Mouse (Mus musculus) hindbrain, embryonic 16.5 days (tissue): ENCODE measurements at regions not wholly inside any gene's neighbourhood (a gene's known extent, or its start where the extent isn't known, plus 50 kb on each side); places are given as distances from the start of the nearest gene placed in this dataset.

Experiments used
- ATAC-seq: fragments of 200-750 bp; cut with Nextera tagmentation; 2 replicates; pipeline ENCODE4 v1.8.0; 2017; ENCODE audit warnings: moderate TSS enrichment, moderate library complexity
- H3K27ac ChIP-seq: fragments of 300-500 bp; sonication (generic); 2 replicates; pipeline ENCODE4 v1.5.1; 2014; ENCODE audit warnings: low read depth, mild to moderate bottlenecking, control low read depth, low read length, moderate library complexity
- H3K27me3 ChIP-seq: fragments of 300-500 bp; sonication (generic); replicated peaks from 2 replicates; pipeline ENCODE4 v1.6.1; 2014; ENCODE audit warnings: low read length; ENCODE audit not compliant: control insufficient read depth, insufficient read depth
- H3K36me3 ChIP-seq: fragments of 300-500 bp; sonication (generic); 2 replicates; pipeline ENCODE4 v1.6.1; 2014; ENCODE audit warnings: mild to moderate bottlenecking, low read length, moderate library complexity, mixed read lengths; ENCODE audit not compliant: control insufficient read depth, insufficient read depth
- H3K4me1 ChIP-seq: fragments of 300-500 bp; sonication (generic); 2 replicates; pipeline ENCODE4 v1.6.1; 2014; ENCODE audit warnings: low read depth, low read length; ENCODE audit not compliant: control insufficient read depth, insufficient read depth
- H3K4me2 ChIP-seq: fragments of 300-500 bp; sonication (generic); 2 replicates; pipeline ENCODE4 v1.6.1; 2014; ENCODE audit warnings: mild to moderate bottlenecking, low read length, control low read depth, moderate library complexity
- H3K4me3 ChIP-seq: fragments of 300-500 bp; sonication (generic); 2 replicates; pipeline ENCODE4 v1.5.1; 2014; ENCODE audit warnings: mild to moderate bottlenecking, low read length, control low read depth, moderate library complexity
- H3K9ac ChIP-seq: fragments of 300-500 bp; sonication (generic); 2 replicates; pipeline ENCODE4 v1.6.1; 2014; ENCODE audit warnings: low read depth, mild to moderate bottlenecking, control low read depth, low read length, moderate library complexity
- H3K9me3 ChIP-seq: fragments of 300-500 bp; sonication (generic); 2 replicates; pipeline ENCODE4 v1.6.1; 2014; ENCODE audit warnings: mild to moderate bottlenecking, low read length, moderate library complexity; ENCODE audit not compliant: control insufficient read depth
- WGBS: fragments of 180-500 bp; shearing (Covaris S2); extraction: QIAGEN DNeasy Blood & Tissue Kit; methylation state at CpG from one replicate; pipeline ENCODE4 v1.1.7; 2014; 5-methylcytosine and 5-hydroxymethylcytosine counted together

DNA sequence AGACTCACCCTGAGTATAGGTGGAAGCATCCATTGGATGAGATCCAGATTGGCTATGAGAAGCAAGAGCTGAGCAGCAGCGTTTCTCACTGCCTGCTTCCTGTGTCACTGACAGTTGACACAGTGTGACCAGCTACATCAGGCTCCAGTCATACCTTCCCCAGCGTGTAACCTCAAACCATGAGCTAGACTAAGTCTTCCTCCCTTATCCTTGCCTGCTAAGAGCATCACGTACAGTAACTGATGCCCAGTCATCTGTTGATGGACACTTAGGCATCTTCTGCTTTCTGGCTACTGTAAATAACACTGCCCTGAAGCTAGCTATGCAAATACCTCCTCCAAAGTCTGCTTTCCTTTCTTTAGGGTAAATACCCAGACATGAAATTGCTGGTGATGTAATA, 181.4 kb upstream of the Eci2 start:
- Histone ChIP-seq H3K4me1 (no peaks in the 10 kb centered on the region), H3K36me3 (no peaks in the 10 kb centered on the region), H3K27me3 (no peaks in the 10 kb centered on the region), H3K4me2 (no peak overlapping the region), H3K4me3 (no peak overlapping the region), H3K27ac (no peak overlapping the region), H3K9me3 (no peaks in the 10 kb centered on the region), H3K9ac (no peak overlapping the region)
- no peak for ATAC-seq
- WGBS: 88% methylated on average over 3 of the region's 3 CpGs

DNA sequence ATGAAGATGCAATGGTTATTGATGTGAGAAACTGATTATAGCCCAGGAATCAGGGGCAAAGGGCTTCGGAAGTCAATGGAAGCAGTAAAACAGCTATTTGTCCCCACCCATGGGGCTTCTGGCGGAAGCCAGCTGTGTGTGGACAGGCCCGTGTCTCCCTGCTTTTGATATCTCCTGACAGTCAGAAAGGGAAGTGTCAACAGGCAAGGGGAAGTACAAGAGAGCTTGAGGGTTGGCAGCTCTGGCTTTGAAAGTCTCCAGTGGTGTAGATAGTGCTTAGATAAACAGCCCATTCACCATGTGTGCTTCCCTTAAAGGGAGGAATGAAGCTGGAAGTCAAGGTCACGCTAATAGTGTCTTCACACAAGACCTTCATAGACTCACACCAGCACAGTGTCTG, 182.7 kb upstream of the Eci2 start:
- Histone ChIP-seq H3K4me1 (no peaks in the 10 kb centered on the region), H3K27ac (no peak overlapping the region), H3K36me3 (no peaks in the 10 kb centered on the region), H3K4me3 (no peak overlapping the region), H3K9ac (no peak overlapping the region), H3K9me3 (no peaks in the 10 kb centered on the region), H3K27me3 (no peaks in the 10 kb centered on the region), H3K4me2 (no peak overlapping the region)
- 78% methylated on average over 4 of the region's 4 CpGs for WGBS
- no peak for ATAC-seq

DNA sequence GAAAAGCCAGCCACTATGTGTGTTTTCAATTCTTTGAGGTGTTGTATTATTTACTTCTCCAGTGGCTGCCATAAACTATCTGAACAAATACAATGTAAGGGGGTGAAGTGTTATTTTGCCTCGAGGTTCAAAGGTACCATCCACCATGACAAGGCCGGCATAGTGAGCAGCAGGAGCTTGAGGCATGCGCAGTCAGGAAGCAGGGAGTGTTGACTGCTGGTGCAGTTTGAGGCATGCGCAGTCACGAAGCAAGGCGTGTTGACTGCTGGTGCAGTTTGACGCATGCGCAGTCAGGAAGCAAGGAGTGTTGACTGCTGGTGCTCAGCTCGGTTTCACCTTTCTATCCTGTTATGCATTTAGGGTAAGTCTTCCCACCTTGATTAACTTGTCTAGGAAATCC, 184.9 kb upstream of the Eci2 start:
- H3K27ac ChIP-seq: no peak overlapping the region
- no peak overlapping the region for H3K4me2 ChIP-seq
- H3K9ac ChIP-seq: no peak overlapping the region
- H3K9me3 ChIP-seq: no peaks in the 10 kb centered on the region
- WGBS: 92% methylated on average over 9 of the region's 9 CpGs
- no peaks in the 10 kb centered on the region for H3K36me3 ChIP-seq
- H3K27me3 ChIP-seq: no peaks in the 10 kb centered on the region
- no peak overlapping the region for H3K4me3 ChIP-seq
- H3K4me1 ChIP-seq: no peaks in the 10 kb centered on the region
- ATAC-seq: no peak

DNA sequence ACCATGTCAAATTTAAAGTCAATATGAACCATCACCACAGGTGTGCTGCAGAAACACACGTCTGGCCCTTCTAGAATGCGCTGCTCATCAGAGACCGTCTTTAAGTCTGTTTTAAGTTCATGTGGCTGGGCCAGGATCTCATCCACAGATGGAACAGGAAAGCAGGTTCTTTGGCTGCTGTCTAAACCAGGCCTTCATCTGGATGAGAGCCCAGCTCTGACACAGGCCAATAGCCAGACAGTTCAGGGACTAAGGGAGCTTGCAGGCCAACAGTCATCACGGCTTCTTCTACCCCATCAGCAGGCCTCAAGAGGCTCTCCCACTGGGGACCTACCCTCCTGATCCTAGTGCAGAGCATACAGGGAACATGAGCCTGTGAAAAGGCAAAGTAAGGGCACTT, 185.4 kb upstream of the Eci2 start:
- Histone ChIP-seq H3K4me2 (no peak overlapping the region), H3K4me3 (no peak overlapping the region), H3K9ac (no peak overlapping the region), H3K27ac (no peak overlapping the region), H3K27me3 (no peaks in the 10 kb centered on the region), H3K36me3 (no peaks in the 10 kb centered on the region), H3K4me1 (no peaks in the 10 kb centered on the region), H3K9me3 (no peaks in the 10 kb centered on the region)
- WGBS: 73% methylated on average over 4 of the region's 4 CpGs
- no peak for ATAC-seq

- Histone ChIP-seq H3K27ac (no peak overlapping the region), H3K4me2 (no peak overlapping the region), H3K4me3 (no peak overlapping the region), H3K4me1 (no peaks in the 10 kb centered on the region), H3K36me3 (no peaks in the 10 kb centered on the region), H3K9me3 (no peaks in the 10 kb centered on the region), H3K27me3 (no peaks in the 10 kb centered on the region), H3K9ac (no peak overlapping the region)
- ATAC-seq: no peak
- WGBS: 87% methylated on average over 4 of the region's 4 CpGs
Observed at GRCm38 (mm10) chr13:35214219-35214618, 187.3 kb upstream of the Eci2 start.

- no peaks in the 10 kb centered on the region for H3K9me3 ChIP-seq
- ATAC-seq: no peak
- WGBS: 79% methylated on average over 7 of the region's 7 CpGs
Observed at GRCm38 (mm10) chr13:35226142-35226829, 199.4 kb upstream of the Eci2 start.

DNA sequence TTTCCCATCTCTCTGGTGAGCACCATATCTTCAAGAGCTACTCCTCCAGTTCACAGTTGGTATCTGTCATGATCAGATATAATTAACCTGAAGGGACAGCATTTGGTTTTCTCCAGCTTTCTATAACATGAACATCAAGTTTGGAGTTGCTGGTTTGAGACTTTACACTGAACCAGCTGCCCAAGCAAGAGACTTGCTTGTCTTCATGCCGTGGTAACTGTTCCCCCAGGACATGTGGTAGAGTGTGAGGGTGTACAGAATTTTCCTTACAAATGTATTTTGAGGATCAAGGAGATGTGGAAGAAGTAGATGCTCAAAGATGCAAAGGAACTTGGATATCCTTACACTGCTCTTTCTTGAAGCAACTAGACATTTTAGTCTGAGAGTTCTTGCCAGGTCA, 200.0 kb upstream of the Eci2 start:
- Histone ChIP-seq H3K9ac (no peak overlapping the region), H3K4me2 (no peak overlapping the region), H3K27me3 (no peaks in the 10 kb centered on the region), H3K36me3 (no peaks in the 10 kb centered on the region), H3K27ac (no peak overlapping the region), H3K4me3 (no peak overlapping the region), H3K9me3 (no peaks in the 10 kb centered on the region), H3K4me1 (no peaks in the 10 kb centered on the region)
- no peak for ATAC-seq
- WGBS: 89% methylated on average over 1 of the region's 1 CpGs

More at GRCm38 (mm10) chr13:35226142-35226829, 199.4 kb upstream of the Eci2 start:
- Histone ChIP-seq H3K9ac (no peak overlapping the region), H3K27ac (no peak overlapping the region), H3K27me3 (no peaks in the 10 kb centered on the region), H3K36me3 (no peaks in the 10 kb centered on the region), H3K4me2 (no peak overlapping the region), H3K4me3 (no peak overlapping the region), H3K4me1 (no peaks in the 10 kb centered on the region)

GRCm38 (mm10) chr13:35229601-35230000, 202.7 kb upstream of the Eci2 start:
- H3K4me3 ChIP-seq: no peak overlapping the region
- H3K27ac ChIP-seq: no peak overlapping the region
- H3K9me3 ChIP-seq: no peaks in the 10 kb centered on the region
- no peaks in the 10 kb centered on the region for H3K27me3 ChIP-seq
- H3K9ac ChIP-seq: no peak overlapping the region
- 95% methylated on average over 2 of the region's 2 CpGs for WGBS
- no peaks in the 10 kb centered on the region for H3K4me1 ChIP-seq
- H3K36me3 ChIP-seq: no peaks in the 10 kb centered on the region
- ATAC-seq: no peak
- H3K4me2 ChIP-seq: no peak overlapping the region

DNA sequence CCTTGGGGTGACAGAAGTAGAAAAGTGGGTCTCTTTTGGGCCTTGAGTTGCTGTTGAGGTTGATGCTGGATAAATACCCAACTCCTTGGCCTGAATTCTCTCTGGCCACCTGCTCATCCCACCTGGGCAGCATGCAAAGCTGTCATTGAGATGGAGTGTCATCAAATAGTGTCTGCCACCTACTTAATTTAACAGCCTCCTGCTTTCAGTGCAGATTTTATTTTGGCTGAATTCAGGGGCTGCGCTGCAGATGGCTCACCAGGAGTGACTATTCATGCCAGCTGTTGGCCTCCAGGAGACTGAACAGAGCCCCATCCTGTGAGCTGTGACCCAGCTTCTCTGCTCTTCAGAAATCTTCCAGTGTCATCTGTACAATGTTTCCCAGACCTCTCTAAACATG, 206.7 kb upstream of the Eci2 start:
- Histone ChIP-seq H3K9ac (no peak overlapping the region), H3K4me1 (no peaks in the 10 kb centered on the region), H3K4me2 (no peak overlapping the region), H3K36me3 (no peaks in the 10 kb centered on the region), H3K4me3 (no peak overlapping the region), H3K27me3 (no peaks in the 10 kb centered on the region), H3K9me3 (no peaks in the 10 kb centered on the region), H3K27ac (no peak overlapping the region)
- WGBS: 75% methylated on average over 1 of the region's 1 CpGs
- no peak for ATAC-seq

GRCm38 (mm10) chr13:35241443-35241842, 214.5 kb upstream of the Eci2 start:
- H3K9ac ChIP-seq: no peak overlapping the region

More at GRCm38 (mm10) chr13:35241443-35241842, 214.5 kb upstream of the Eci2 start:
- H3K36me3 ChIP-seq: no peaks in the 10 kb centered on the region
- H3K27ac ChIP-seq: no peak overlapping the region
- H3K9me3 ChIP-seq: no peaks in the 10 kb centered on the region
- 0 out of 2 replicates have a peak, but pooled peaks have one; percentile 27 for ATAC-seq
- no peaks in the 10 kb centered on the region for H3K27me3 ChIP-seq
- H3K4me3 ChIP-seq: no peak overlapping the region
- H3K4me1 ChIP-seq: no peaks in the 10 kb centered on the region
- H3K4me2 ChIP-seq: no peak overlapping the region
- WGBS: 58% methylated on average over 2 of the region's 2 CpGs
